Mouse (Mus musculus) limb, embryonic 14.5 days (tissue): ENCODE results near the gene Chmp5. TPM values are rescaled to one million over a fixed set of nuclear protein-coding genes. Genes with fewer than 3 reads are reported as not detected.
"Not testable (repeated sequence)": the region's sequence is repeated elsewhere in the genome, so short reads cannot be mapped to it uniquely, and the experiment has no call there.

Source experiments
- ATAC-seq: fragments of 200-750 bp; cut with Nextera tagmentation; 2 replicates; pipeline ENCODE4 v1.8.0; 2017; ENCODE audit warnings: low read depth, moderate number of reproducible peaks, moderate TSS enrichment; ENCODE audit not compliant: low FRiP score
- DNase-seq: peaks from one replicate; pipeline ENCODE4 v3.0.0-alpha.2; 2015; ENCODE audit warnings: low spot score
- H3K27ac ChIP-seq: fragments of 300-500 bp; sonication (generic); replicated peaks from 2 replicates; pipeline ENCODE4 v1.5.1; 2014; ENCODE audit warnings: low read depth, mild to moderate bottlenecking, low read length, moderate library complexity, mixed read lengths
- H3K27me3 ChIP-seq: fragments of 300-500 bp; sonication (generic); 2 replicates; pipeline ENCODE4 v1.6.1; 2014; ENCODE audit warnings: low read length, mixed read lengths; ENCODE audit not compliant: control insufficient read depth, insufficient read depth
- H3K36me3 ChIP-seq: fragments of 300-500 bp; sonication (generic); 2 replicates; pipeline ENCODE4 v1.6.1; 2014; ENCODE audit warnings: mild to moderate bottlenecking, low read length, moderate library complexity, mixed read lengths; ENCODE audit not compliant: control insufficient read depth, insufficient read depth
- H3K4me1 ChIP-seq: fragments of 300-500 bp; sonication (generic); 2 replicates; pipeline ENCODE4 v1.6.1; 2014; ENCODE audit warnings: antibody characterized with exemption, low read length, mixed read lengths; ENCODE audit not compliant: control insufficient read depth, insufficient read depth
- H3K4me2 ChIP-seq: fragments of 300-500 bp; sonication (generic); replicated peaks from 2 replicates; pipeline ENCODE4 v1.6.1; 2014; ENCODE audit warnings: low read depth, mild to moderate bottlenecking, low read length, moderate library complexity; ENCODE audit not compliant: severe bottlenecking
- H3K4me3 ChIP-seq: fragments of 300-500 bp; sonication (generic); replicated peaks from 2 replicates; pipeline ENCODE4 v1.5.1; 2014; ENCODE audit warnings: low read length
- H3K9ac ChIP-seq: fragments of 300-500 bp; sonication (generic); 2 replicates; pipeline ENCODE4 v1.6.1; 2014; ENCODE audit warnings: mild to moderate bottlenecking, low read depth, low read length, moderate library complexity; ENCODE audit not compliant: severe bottlenecking
- H3K9me3 ChIP-seq: fragments of 300-500 bp; sonication (generic); 2 replicates; pipeline ENCODE4 v1.6.1; 2016; ENCODE audit warnings: low read length; ENCODE audit not compliant: control insufficient read depth
- POLR2A ChIP-seq: fragments of 200-500 bp; IDR thresholded peaks from 2 replicates; pipeline ENCODE4 v1.8.0; 2012; ENCODE audit warnings: inconsistent platforms, mild to moderate bottlenecking, moderate library complexity, borderline replicate concordance; ENCODE audit not compliant: insufficient read depth, insufficient read length; ENCODE audit errors: extremely low read depth
- WGBS: fragments of 180-500 bp; shearing (Covaris S2); extraction: QIAGEN DNeasy Blood & Tissue Kit; methylation state at CpG from one replicate; pipeline ENCODE4 v1.1.7; 2014; 5-methylcytosine and 5-hydroxymethylcytosine counted together
- polyA plus RNA-seq, 2 experiments: library from polyadenylated mRNA; depleted of rRNA in 1 of 2; stranded (reverse) in 1 of 2; unstranded in 1 of 2; fragments of >200 nt; fragmentation: Nextera tagmentation in 1 of 2; extraction: Ambion mirVana in 1 of 2; gene quantifications; 2 replicates each; pipeline versions ENCODE4 v1.2.1 to v1.2.3; 2012 to 2014

Gene Chmp5
- polyA plus RNA-seq, 2 experiments, result 76.2 to 101 TPM

GRCm38 (mm10) chr4:40920576-40920975 lies 27.6 kb upstream of the Chmp5 start:
- TF ChIP-seq POLR2A, result no peak
- DNase-seq (no peak), ATAC-seq (no peak)
- Histone ChIP-seq H3K4me3 (no peak overlapping the region), H3K9me3 (no peaks in the 10 kb centered on the region), H3K27ac (no peak overlapping the region), H3K9ac (no peak overlapping the region), H3K4me1 (no peaks in the 10 kb centered on the region), H3K27me3 (no peaks in the 10 kb centered on the region), H3K36me3 (no peaks in the 10 kb centered on the region), H3K4me2 (no peak overlapping the region)
- WGBS, result 89% methylated on average over 2 of the region's 2 CpGs

DNA sequence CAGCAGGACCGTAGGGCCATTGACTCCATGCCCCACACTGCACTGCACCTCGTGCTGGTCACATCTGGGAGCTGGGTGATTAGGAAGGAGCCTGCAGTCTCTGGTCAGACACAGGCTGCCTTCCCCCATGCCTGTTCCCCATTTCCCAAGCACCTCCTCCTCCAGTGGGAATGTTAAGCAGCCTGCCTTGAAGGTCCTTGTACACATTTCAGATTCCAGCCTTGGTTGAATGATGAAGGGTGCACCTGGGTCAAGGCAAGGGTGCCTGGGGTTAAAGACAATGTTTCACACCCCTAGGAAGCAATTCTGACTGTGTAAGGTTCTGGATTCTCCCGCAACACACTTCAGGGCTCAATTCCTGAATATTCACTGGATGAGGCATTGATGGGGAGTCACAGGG lies 26.9 kb upstream of the Chmp5 start:
- WGBS, result 63% methylated on average over 3 of the region's 3 CpGs
- no peaks in the 10 kb centered on the region for H3K36me3 ChIP-seq
- no peak overlapping the region for H3K4me3 ChIP-seq
- H3K27me3 ChIP-seq, result no peaks in the 10 kb centered on the region
- H3K27ac ChIP-seq, result no peak overlapping the region
- H3K4me1 ChIP-seq, result no peaks in the 10 kb centered on the region
- DNase-seq (no peak), ATAC-seq (no peak)
- H3K9ac ChIP-seq, result no peak overlapping the region
- no peak overlapping the region for H3K4me2 ChIP-seq
- no peak for TF ChIP-seq POLR2A
- H3K9me3 ChIP-seq, result no peaks in the 10 kb centered on the region

- no peak for ATAC-seq
- Histone ChIP-seq H3K9me3 (no peaks in the 10 kb centered on the region), H3K27me3 (no peaks in the 10 kb centered on the region), H3K27ac (no peak overlapping the region), H3K4me2 (no peak overlapping the region), H3K4me1 (no peaks in the 10 kb centered on the region), H3K4me3 (no peak overlapping the region), H3K36me3 (no peaks in the 10 kb centered on the region), H3K9ac (no peak overlapping the region)
- DNase-seq, result no peak
- TF ChIP-seq POLR2A, result no peak
- WGBS, result 78% methylated on average over 6 of the region's 6 CpGs
Measured at GRCm38 (mm10) chr4:40923087-40923651, 25.0 kb upstream of the Chmp5 start.

DNA sequence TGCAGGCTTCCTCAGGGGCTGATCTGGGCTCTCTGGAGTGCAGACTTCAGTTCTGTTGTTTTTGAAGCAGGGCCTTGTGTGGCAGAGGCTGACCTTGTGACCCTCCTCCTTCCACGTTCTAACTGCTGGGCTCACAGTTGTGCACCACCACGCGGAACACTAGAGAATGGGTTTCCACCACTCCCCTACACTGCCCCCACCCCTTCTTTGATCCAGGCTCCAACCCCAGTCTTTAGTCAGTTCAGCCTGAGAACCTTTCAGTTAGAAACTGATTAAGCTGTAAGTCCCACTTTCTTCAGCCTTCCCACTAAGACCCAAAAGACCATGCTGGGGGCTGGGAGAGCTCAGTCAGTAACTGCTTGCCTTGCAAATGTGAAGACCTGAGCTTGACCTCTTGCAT lies 22.6 kb upstream of the Chmp5 start:
- H3K27ac ChIP-seq, result no peak overlapping the region

GRCm38 (mm10) chr4:40929046-40929445 lies 19.2 kb upstream of the Chmp5 start:
- Histone ChIP-seq H3K9me3 (no peaks in the 10 kb centered on the region), H3K4me2 (no peak overlapping the region), H3K36me3 (peaks cover 20% of the 10 kb centered on the region), H3K4me1 (no peaks in the 10 kb centered on the region), H3K9ac (no peak overlapping the region), H3K27me3 (no peaks in the 10 kb centered on the region), H3K4me3 (no peak overlapping the region), H3K27ac (no peak overlapping the region)
- ATAC-seq, result no peak
- WGBS, result 86% methylated on average over 7 of the region's 7 CpGs
- TF ChIP-seq POLR2A, result no peak
- DNase-seq, result no peak

More for the DNA sequence above, 22.6 kb upstream of the Chmp5 start:
- 61% methylated on average over 3 of the region's 3 CpGs for WGBS
- Histone ChIP-seq H3K4me3 (no peak overlapping the region), H3K4me2 (no peak overlapping the region), H3K9me3 (no peaks in the 10 kb centered on the region), H3K36me3 (no peaks in the 10 kb centered on the region), H3K9ac (no peak overlapping the region), H3K4me1 (no peaks in the 10 kb centered on the region), H3K27me3 (no peaks in the 10 kb centered on the region)
- no peak for TF ChIP-seq POLR2A
- ATAC-seq, result no peak
- DNase-seq, result no peak

- no peak overlapping the region for H3K4me3 ChIP-seq
- no peaks in the 10 kb centered on the region for H3K4me1 ChIP-seq
- no peak overlapping the region for H3K4me2 ChIP-seq
- WGBS, result 95% methylated on average over 5 of the region's 5 CpGs
- no peaks in the 10 kb centered on the region for H3K9me3 ChIP-seq
- H3K9ac ChIP-seq, result no peak overlapping the region
- no peak for DNase-seq
- peaks cover 61% of the 10 kb centered on the region for H3K36me3 ChIP-seq
- H3K27me3 ChIP-seq, result no peaks in the 10 kb centered on the region
- H3K27ac ChIP-seq, result no peak overlapping the region
- TF ChIP-seq POLR2A, result no peak
- ATAC-seq, result no peak
Measured at GRCm38 (mm10) chr4:40933694-40934093, 14.5 kb upstream of the Chmp5 start.

DNA sequence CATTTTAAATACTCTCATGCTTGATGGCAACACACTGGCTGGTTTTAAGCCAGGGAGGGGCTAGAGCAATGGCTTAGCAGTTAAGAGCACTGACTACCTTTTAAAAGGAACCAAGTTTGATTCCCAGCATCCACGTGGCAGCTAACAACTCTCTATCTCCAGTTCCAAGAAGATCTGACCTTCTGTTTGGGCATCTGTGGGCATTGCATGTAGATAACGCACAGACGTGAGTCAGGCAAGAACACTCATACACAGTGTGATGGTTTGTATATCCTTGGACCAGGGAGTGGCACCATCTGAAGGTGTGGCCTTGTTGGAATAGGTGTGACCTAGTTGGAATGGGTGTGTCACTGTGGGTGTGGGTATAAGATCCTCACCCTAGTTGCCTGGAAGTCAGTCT lies 13.8 kb upstream of the Chmp5 start:
- H3K36me3 ChIP-seq, result peaks cover 68% of the 10 kb centered on the region
- not testable (repeated sequence) for H3K9me3 ChIP-seq, ATAC-seq, H3K4me1 ChIP-seq, H3K4me2 ChIP-seq, H3K27me3 ChIP-seq, H3K9ac ChIP-seq, H3K4me3 ChIP-seq, DNase-seq, H3K27ac ChIP-seq
- 91% methylated on average over 3 of the region's 3 CpGs for whole genome bisulfite sequencing
